Mouse (Mus musculus) thymus, adult 2 months (tissue): ENCODE results near the gene Cbll1.

Experiments used
- CTCF ChIP-seq: fragments of 200-500 bp; IDR thresholded peaks from 2 replicates; pipeline ENCODE4 v1.5.1; 2012; ENCODE audit warnings: mild to moderate bottlenecking, control low read depth, low read length, moderate library complexity, borderline replicate concordance; ENCODE audit not compliant: control insufficient read depth, poor library complexity, insufficient read depth; ENCODE audit errors: extremely low read depth
- POLR2A ChIP-seq: fragments of 200-500 bp; IDR thresholded peaks from 2 replicates; pipeline ENCODE4 v1.6.1; 2012; ENCODE audit warnings: mild to moderate bottlenecking, low read length, control low read depth, moderate library complexity; ENCODE audit not compliant: control insufficient read depth, poor library complexity, insufficient read depth; ENCODE audit errors: extremely low read depth

- TF ChIP-seq CTCF = no peak
- TF ChIP-seq POLR2A = no peak
These were observed 22.0 kb upstream of the Cbll1 start for GRCm38 (mm10) chr12:31521371-31521770.
